In the genomic region with DNA sequence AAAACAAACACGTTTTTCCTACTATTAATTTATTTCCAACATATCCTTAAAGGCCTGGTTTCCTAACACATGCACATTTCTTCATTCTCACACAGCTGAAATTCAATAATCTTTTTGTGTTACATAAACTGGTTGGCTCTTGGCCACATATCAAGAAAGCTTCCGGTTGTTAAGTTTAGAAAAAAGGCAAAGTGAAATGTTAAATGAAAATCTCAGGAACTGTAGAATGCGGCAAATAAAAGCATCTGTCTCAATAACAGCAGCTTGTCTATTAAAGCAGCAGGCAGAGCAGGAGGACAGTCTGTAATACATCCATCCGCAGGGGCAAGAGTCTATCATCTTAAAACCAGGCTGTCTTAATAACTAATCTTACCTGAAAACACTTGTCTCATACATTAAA, we compare ENCODE assay signal across 8 mouse cellular contexts. TPM values are rescaled to one million over a fixed set of nuclear protein-coding genes. Genes with fewer than 3 reads are reported as not detected.
DNase-seq lines count a peak whose midpoint lies in the region; ATAC-seq and TF ChIP-seq lines count a peak whose summit lies in the region.

No protein-coding gene starts in this region.

- no peaks in the 10 kb centered on the region for H3K27me3 ChIP-seq in kidney, embryonic 16.5 days (ENCODE audit: insufficient read depth, low read length)
- no peaks in the 10 kb centered on the region for H3K27me3 ChIP-seq in hindbrain, embryonic 13.5 days
- H3K27me3 ChIP-seq in midbrain, embryonic 13.5 days, result no peaks in the 10 kb centered on the region

- H3K4me1 ChIP-seq in kidney, embryonic 16.5 days (ENCODE audit: insufficient read depth, low read length), result peaks cover 11% of the 10 kb centered on the region
- peaks cover 5% of the 10 kb centered on the region for H3K4me1 ChIP-seq in bone marrow, adult 2 months (ENCODE audit: control insufficient read depth, insufficient read depth, low read length)
- H3K4me1 ChIP-seq in hindbrain, embryonic 13.5 days (replicated peaks), result peaks cover 22% of the 10 kb centered on the region
- peaks cover 26% of the 10 kb centered on the region for H3K4me1 ChIP-seq in midbrain, embryonic 13.5 days (replicated peaks)

- H3K36me3 ChIP-seq in kidney, embryonic 16.5 days (ENCODE audit: insufficient read depth, low read length), result peaks cover 17% of the 10 kb centered on the region
- H3K36me3 ChIP-seq in hindbrain, embryonic 13.5 days, result peaks cover 26% of the 10 kb centered on the region
- H3K36me3 ChIP-seq in midbrain, embryonic 13.5 days, result peaks cover 22% of the 10 kb centered on the region

- DNase-seq in kidney, postnatal 4 days, result no peak
- DNase-seq in layer of hippocampus, postnatal 14 days (ENCODE audit: low spot score in 2 of 2), result no peak
- DNase-seq in thymus, postnatal 25 days, result no peak

- 53% methylated on average over 4 of the region's 4 CpGs for WGBS in kidney, embryonic 16.5 days
- WGBS in bone marrow, adult 2 months, result 21% methylated on average over 4 of the region's 4 CpGs
- 72% methylated on average over 4 of the region's 4 CpGs for WGBS in hindbrain, embryonic 13.5 days
- WGBS in midbrain, embryonic 13.5 days, result 75% methylated on average over 4 of the region's 4 CpGs

- ATAC-seq in kidney, embryonic 16.5 days (ENCODE audit: low FRiP score, low TSS enrichment), result no peak
- no peak for ATAC-seq in hindbrain, embryonic 13.5 days (ENCODE audit: low FRiP score)
- no peak for ATAC-seq in midbrain, embryonic 13.5 days
- no peak for ATAC-seq in cerebellum, adult (ENCODE audit: insufficient number of reproducible peaks, low FRiP score, low TSS enrichment)

- H3K4me3 ChIP-seq in kidney, embryonic 16.5 days (ENCODE audit: low read length), result peak overlapping the region; percentile 98
- peak overlapping the region; percentile 74 for H3K4me3 ChIP-seq in bone marrow, adult 2 months (replicated peaks; ENCODE audit: control insufficient read depth, low read depth, low read length)
- peak overlapping the region; percentile 92 for H3K4me3 ChIP-seq in hindbrain, embryonic 13.5 days
- H3K4me3 ChIP-seq in midbrain, embryonic 13.5 days (replicated peaks), result peak overlapping the region; percentile 96

- TF ChIP-seq POLR2A in bone marrow, adult 2 months (IDR thresholded peaks at IDR 0.05; ENCODE audit: borderline replicate concordance, control insufficient read depth, low read depth, low read length), result no peak

- no peak overlapping the region for H3K27ac ChIP-seq in kidney, embryonic 16.5 days (ENCODE audit: low read length)
- H3K27ac ChIP-seq in bone marrow, adult 2 months (ENCODE audit: control insufficient read depth, insufficient read depth, low read depth, low read length, poor library complexity), result no peak overlapping the region
- H3K27ac ChIP-seq in hindbrain, embryonic 13.5 days, result no peak overlapping the region
- no peak overlapping the region for H3K27ac ChIP-seq in midbrain, embryonic 13.5 days

- H3K9ac ChIP-seq in kidney, embryonic 16.5 days (replicated peaks; ENCODE audit: low read length), result 0 out of 2 replicates have a peak overlapping the region, but pooled peaks have one; percentile 47
- peak overlapping the region; percentile 96 for H3K9ac ChIP-seq in hindbrain, embryonic 13.5 days
- H3K9ac ChIP-seq in midbrain, embryonic 13.5 days (replicated peaks), result peak overlapping the region; percentile 95

- peak overlapping the region; percentile 85 for H3K4me2 ChIP-seq in kidney, embryonic 16.5 days (replicated peaks; ENCODE audit: low read depth, low read length)
- peak overlapping the region; percentile 79 for H3K4me2 ChIP-seq in hindbrain, embryonic 13.5 days
- H3K4me2 ChIP-seq in midbrain, embryonic 13.5 days (replicated peaks), result peak overlapping the region; percentile 83

- H3K9me3 ChIP-seq in kidney, embryonic 16.5 days (ENCODE audit: low read length), result no peaks in the 10 kb centered on the region
- H3K9me3 ChIP-seq in hindbrain, embryonic 13.5 days, result no peaks in the 10 kb centered on the region
- H3K9me3 ChIP-seq in midbrain, embryonic 13.5 days, result no peaks in the 10 kb centered on the region

- no peak for TF ChIP-seq CTCF in bone marrow, adult 2 months (IDR thresholded peaks at IDR 0.05; ENCODE audit: control insufficient read depth, insufficient read depth, low read length)

RNA-seq across cellular contexts. Expression of a gene that starts 1.4 kb away (rescaled TPM):
- 54.5 and 55.5 TPM in 2 replicates for polyA plus RNA-seq in kidney, embryonic 16.5 days (2015; fragmentation: Nextera tagmentation; extraction: Ambion mirVana)
- polyA plus RNA-seq in bone marrow, adult 2 months (2011; ENCODE audit: insufficient read depth, insufficient read length, low replicate concordance, missing spikeins), result 21.5 and 34.5 TPM in 2 replicates
- 41.9 and 44.7 TPM in 2 replicates for polyA plus RNA-seq in hindbrain, embryonic 13.5 days (2015; fragmentation: Nextera tagmentation; extraction: Ambion mirVana)
- 43.3 and 48.3 TPM in 2 replicates for polyA plus RNA-seq in midbrain, embryonic 13.5 days (2015; fragmentation: Nextera tagmentation; extraction: Ambion mirVana)
- 10 to 100 TPM; 48.3 to 49.8 TPM for total RNA-seq in layer of hippocampus, postnatal 14 days (2021)

RNA-seq across cellular contexts. Expression of a gene that starts 1.4 kb away (rescaled TPM):
- polyA plus RNA-seq in kidney, embryonic 16.5 days (2015; fragmentation: Nextera tagmentation; extraction: Ambion mirVana), result 143 and 156 TPM in 2 replicates
- polyA plus RNA-seq in bone marrow, adult 2 months (2011; ENCODE audit: insufficient read depth, insufficient read length, low replicate concordance, missing spikeins), result 23.7 and 30.7 TPM in 2 replicates
- polyA plus RNA-seq in hindbrain, embryonic 13.5 days (2015; fragmentation: Nextera tagmentation; extraction: Ambion mirVana), result 73.7 and 79.9 TPM in 2 replicates
- 74.0 and 75.3 TPM in 2 replicates for polyA plus RNA-seq in midbrain, embryonic 13.5 days (2015; fragmentation: Nextera tagmentation; extraction: Ambion mirVana)
- total RNA-seq in layer of hippocampus, postnatal 14 days (2021), result 10 to 100 TPM; 30.3 to 30.8 TPM

RNA-seq across cellular contexts. Expression of a gene that starts 52.2 kb away (rescaled TPM):
- polyA plus RNA-seq in kidney, embryonic 16.5 days (2015; fragmentation: Nextera tagmentation; extraction: Ambion mirVana), result 24.3 and 27.3 TPM in 2 replicates
- 26.7 and 31.9 TPM in 2 replicates for polyA plus RNA-seq in bone marrow, adult 2 months (2011; ENCODE audit: insufficient read depth, insufficient read length, low replicate concordance, missing spikeins)
- 22.9 and 25.4 TPM in 2 replicates for polyA plus RNA-seq in hindbrain, embryonic 13.5 days (2015; fragmentation: Nextera tagmentation; extraction: Ambion mirVana)
- polyA plus RNA-seq in midbrain, embryonic 13.5 days (2015; fragmentation: Nextera tagmentation; extraction: Ambion mirVana), result 22.5 and 23.1 TPM in 2 replicates
- total RNA-seq in layer of hippocampus, postnatal 14 days (2021), result 100 to 1,000 TPM; 164 to 166 TPM
